Mouse (Mus musculus): ENCODE data around the gene Wdr95. TPM values are rescaled to one million over a fixed set of nuclear protein-coding genes. Genes with fewer than 3 reads are reported as not detected.

Wdr95 gene
- total and polyA plus RNA-seq, 2 experiments = not detected

DNA sequence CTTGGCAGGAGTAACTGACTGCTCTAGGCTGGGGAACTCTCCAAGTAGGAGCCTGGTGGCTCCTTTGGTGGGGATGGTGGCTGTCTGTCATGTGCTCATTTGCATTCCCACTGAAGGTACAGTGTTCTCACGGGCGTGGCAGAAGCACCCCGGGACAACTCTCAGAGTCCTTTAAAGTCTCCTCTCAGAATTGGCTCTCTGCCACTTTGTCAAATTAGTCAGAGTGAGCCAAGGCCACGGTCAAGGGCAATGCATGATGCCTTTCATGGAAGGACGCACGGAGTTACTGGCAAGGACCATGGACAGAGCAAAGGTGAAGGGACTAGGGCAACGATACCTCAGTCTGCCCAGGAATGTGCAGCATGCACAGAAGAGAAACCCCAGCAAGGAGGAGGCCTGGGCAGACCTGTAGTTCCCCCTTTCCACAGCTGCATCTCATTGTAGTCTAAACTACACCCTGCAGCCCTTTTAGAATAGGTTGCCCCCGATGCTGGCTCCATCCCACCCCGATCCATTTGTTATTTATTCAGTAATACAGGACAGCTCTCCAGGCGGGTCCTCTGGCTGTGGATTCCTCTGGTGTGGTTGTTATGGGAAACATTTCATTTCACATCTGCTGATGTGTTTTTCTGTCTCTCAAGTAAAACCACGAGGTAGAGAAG is 40.0 kb upstream of the Wdr95 start:
- H3K4me1 ChIP-seq (ENCODE audit: control insufficient read depth, insufficient read depth, low read length) = no peaks in the 10 kb centered on the region
- H3K27me3 ChIP-seq (ENCODE audit: control insufficient read depth, insufficient read depth, low read length) = no peaks in the 10 kb centered on the region
- no peak overlapping the region for H3K4me3 ChIP-seq (ENCODE audit: insufficient read depth, low read depth, low read length)
- H3K36me3 ChIP-seq (ENCODE audit: control insufficient read depth, insufficient read depth, low read length) = no peaks in the 10 kb centered on the region
- no peak overlapping the region for H3K9ac ChIP-seq (ENCODE audit: low read depth, low read length)
- TF ChIP-seq POLR2A (IDR thresholded peaks at IDR 0.05; ENCODE audit: extremely low read depth, insufficient read depth, low read length) = no peak
- no peak for TF ChIP-seq CTCF (IDR thresholded peaks at IDR 0.05; ENCODE audit: low read depth, low read length)
- WGBS = 48% methylated on average over 11 of the region's 11 CpGs
- no peak for DNase-seq (ENCODE audit: extremely low read depth, low read depth, low spot score)
- no peak overlapping the region for H3K27ac ChIP-seq (replicated peaks; ENCODE audit: insufficient read depth, low read depth, low read length)
- H3K79me2 ChIP-seq (ENCODE audit: control insufficient read depth, insufficient read depth, low read length) = no peaks in the 10 kb centered on the region

DNA sequence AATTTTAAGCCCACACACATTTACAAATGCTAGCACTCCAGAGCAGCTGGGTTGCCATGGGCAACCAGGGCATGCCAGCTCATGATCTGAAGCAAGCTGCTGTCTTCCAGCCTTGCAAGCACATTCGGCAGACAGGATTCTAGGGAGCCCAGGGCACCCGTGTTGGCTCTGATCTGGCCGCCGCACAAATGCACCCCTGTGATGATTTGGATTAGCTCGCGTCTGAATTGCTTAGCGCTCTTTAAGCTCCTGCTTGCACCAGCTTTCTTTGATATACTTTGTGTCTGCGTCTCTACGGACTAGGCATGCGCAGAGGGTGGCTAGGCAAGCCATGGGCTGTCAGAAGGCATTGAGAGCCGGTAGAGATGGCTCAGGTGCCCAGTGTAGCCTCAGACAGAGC is 39.3 kb upstream of the Wdr95 start:
- H3K4me1 ChIP-seq (ENCODE audit: control insufficient read depth, insufficient read depth, low read length) = no peaks in the 10 kb centered on the region
- H3K9ac ChIP-seq (ENCODE audit: low read depth, low read length) = no peak overlapping the region
- no peak overlapping the region for H3K27ac ChIP-seq (replicated peaks; ENCODE audit: insufficient read depth, low read depth, low read length)
- no peaks in the 10 kb centered on the region for H3K79me2 ChIP-seq (ENCODE audit: control insufficient read depth, insufficient read depth, low read length)
- 82% methylated on average over 11 of the region's 11 CpGs for WGBS
- no peak for DNase-seq (ENCODE audit: extremely low read depth, low read depth, low spot score)
- no peaks in the 10 kb centered on the region for H3K27me3 ChIP-seq (ENCODE audit: control insufficient read depth, insufficient read depth, low read length)
- H3K4me3 ChIP-seq (ENCODE audit: insufficient read depth, low read depth, low read length) = no peak overlapping the region
- TF ChIP-seq CTCF (IDR thresholded peaks at IDR 0.05; ENCODE audit: low read depth, low read length) (no peak), POLR2A (IDR thresholded peaks at IDR 0.05; ENCODE audit: extremely low read depth, insufficient read depth, low read length) (no peak)
- H3K36me3 ChIP-seq (ENCODE audit: control insufficient read depth, insufficient read depth, low read length) = no peaks in the 10 kb centered on the region

DNA sequence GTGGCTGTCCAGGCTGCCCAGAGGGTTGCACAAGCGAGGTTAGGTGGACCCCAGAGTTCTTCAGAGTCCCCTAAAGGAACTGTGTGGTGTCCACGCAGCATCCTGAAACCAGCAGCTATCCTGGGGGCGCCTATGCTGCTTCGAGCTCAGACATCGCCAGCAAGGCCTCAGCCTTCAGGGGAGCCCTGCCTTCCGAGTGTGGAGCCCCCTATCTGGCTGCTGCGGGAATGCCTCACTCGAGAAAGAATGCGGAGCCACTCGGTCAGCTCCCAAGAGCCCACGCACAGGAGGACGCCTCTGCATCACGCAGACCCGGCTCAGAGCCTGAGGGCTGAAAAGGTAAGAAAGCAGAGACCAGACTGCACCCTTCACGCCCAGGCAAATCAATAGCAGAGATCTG is 38.2 kb upstream of the Wdr95 start:
- Histone ChIP-seq H3K4me1 (ENCODE audit: control insufficient read depth, insufficient read depth, low read length) (no peaks in the 10 kb centered on the region), H3K27ac (replicated peaks; ENCODE audit: insufficient read depth, low read depth, low read length) (no peak overlapping the region), H3K36me3 (ENCODE audit: control insufficient read depth, insufficient read depth, low read length) (no peaks in the 10 kb centered on the region), H3K4me3 (ENCODE audit: insufficient read depth, low read depth, low read length) (no peak overlapping the region), H3K79me2 (ENCODE audit: control insufficient read depth, insufficient read depth, low read length) (no peaks in the 10 kb centered on the region), H3K9ac (ENCODE audit: low read depth, low read length) (no peak overlapping the region), H3K27me3 (ENCODE audit: control insufficient read depth, insufficient read depth, low read length) (no peaks in the 10 kb centered on the region)
- DNase-seq (ENCODE audit: extremely low read depth, low read depth, low spot score) = no peak
- TF ChIP-seq POLR2A (IDR thresholded peaks at IDR 0.05; ENCODE audit: extremely low read depth, insufficient read depth, low read length) (no peak), CTCF (IDR thresholded peaks at IDR 0.05; ENCODE audit: low read depth, low read length) (no peak)
- 68% methylated on average over 15 of the region's 15 CpGs for WGBS

DNA sequence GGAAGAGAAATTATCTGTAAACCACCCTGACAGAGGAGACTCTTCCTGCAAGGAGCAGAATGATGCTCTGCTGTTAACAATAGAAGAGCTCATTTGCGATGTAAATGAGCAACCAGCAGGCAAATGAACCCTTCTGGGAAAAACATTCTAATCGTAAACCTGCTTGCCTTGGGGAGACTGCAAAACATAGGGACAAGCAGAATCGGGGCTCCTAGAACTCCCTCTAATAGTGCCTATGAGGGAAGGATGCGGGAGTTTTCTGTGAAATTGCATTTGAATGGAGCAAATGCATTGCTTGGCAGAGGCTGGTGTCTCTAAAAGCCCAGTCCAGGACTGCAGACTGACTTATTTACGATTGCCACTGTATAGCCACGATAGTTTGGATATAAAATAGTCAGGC is 32.8 kb upstream of the Wdr95 start:
- no peak for TF ChIP-seq CTCF (IDR thresholded peaks at IDR 0.05; ENCODE audit: low read depth, low read length)
- TF ChIP-seq POLR2A (IDR thresholded peaks at IDR 0.05; ENCODE audit: extremely low read depth, insufficient read depth, low read length) = no peak
- H3K36me3 ChIP-seq (ENCODE audit: control insufficient read depth, insufficient read depth, low read length) = no peaks in the 10 kb centered on the region
- H3K9ac ChIP-seq (ENCODE audit: low read depth, low read length) = no peak overlapping the region
- H3K4me1 ChIP-seq (ENCODE audit: control insufficient read depth, insufficient read depth, low read length) = no peaks in the 10 kb centered on the region
- H3K27me3 ChIP-seq (ENCODE audit: control insufficient read depth, insufficient read depth, low read length) = no peaks in the 10 kb centered on the region
- H3K27ac ChIP-seq (replicated peaks; ENCODE audit: insufficient read depth, low read depth, low read length) = no peak overlapping the region
- H3K4me3 ChIP-seq (ENCODE audit: insufficient read depth, low read depth, low read length) = no peak overlapping the region
- no peaks in the 10 kb centered on the region for H3K79me2 ChIP-seq (ENCODE audit: control insufficient read depth, insufficient read depth, low read length)
- no peak for DNase-seq (ENCODE audit: extremely low read depth, low read depth, low spot score)
- 65% methylated on average over 6 of the region's 6 CpGs for WGBS

DNA sequence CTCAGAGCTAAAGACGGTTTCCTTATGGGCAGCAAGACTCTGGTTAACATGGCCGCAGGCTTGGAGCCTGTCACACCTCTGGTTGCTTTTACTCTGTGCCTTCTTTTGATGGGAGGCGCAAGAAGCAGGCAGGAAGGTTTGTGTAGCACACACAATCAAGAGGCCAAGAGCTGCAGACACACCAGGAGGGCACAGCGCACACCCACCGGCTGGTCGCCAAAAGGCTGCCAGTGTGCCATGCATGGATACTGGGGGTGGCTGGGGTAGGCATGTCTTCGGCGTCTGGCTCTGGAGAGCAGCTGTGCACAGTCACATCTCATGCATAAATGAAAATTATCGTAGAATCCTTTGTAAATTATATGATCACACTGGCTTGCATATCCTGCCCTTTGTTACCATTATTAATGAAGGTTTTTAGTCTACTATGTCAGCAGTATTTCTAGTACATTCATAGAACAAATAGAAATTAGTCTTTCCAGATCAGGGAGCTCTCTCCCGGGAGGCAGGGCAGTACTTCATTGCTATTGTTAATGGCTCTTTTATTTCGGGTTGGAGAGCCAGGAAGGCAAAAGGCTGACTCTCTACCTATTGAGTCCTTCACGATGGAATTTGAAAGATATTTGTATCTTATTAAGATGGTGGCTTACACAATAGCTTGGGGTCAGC is 31.9 kb upstream of the Wdr95 start:
- H3K79me2 ChIP-seq (ENCODE audit: control insufficient read depth, insufficient read depth, low read length) = no peaks in the 10 kb centered on the region
- TF ChIP-seq POLR2A (IDR thresholded peaks at IDR 0.05; ENCODE audit: extremely low read depth, insufficient read depth, low read length) = no peak
- no peak for TF ChIP-seq CTCF (IDR thresholded peaks at IDR 0.05; ENCODE audit: low read depth, low read length)
- no peaks in the 10 kb centered on the region for H3K36me3 ChIP-seq (ENCODE audit: control insufficient read depth, insufficient read depth, low read length)
- no peak overlapping the region for H3K27ac ChIP-seq (replicated peaks; ENCODE audit: insufficient read depth, low read depth, low read length)
- DNase-seq (ENCODE audit: extremely low read depth, low read depth, low spot score) = no peak
- H3K4me1 ChIP-seq (ENCODE audit: control insufficient read depth, insufficient read depth, low read length) = no peaks in the 10 kb centered on the region
- WGBS = 78% methylated on average over 12 of the region's 12 CpGs
- no peak overlapping the region for H3K9ac ChIP-seq (ENCODE audit: low read depth, low read length)
- no peak overlapping the region for H3K4me3 ChIP-seq (ENCODE audit: insufficient read depth, low read depth, low read length)
- H3K27me3 ChIP-seq (ENCODE audit: control insufficient read depth, insufficient read depth, low read length) = no peaks in the 10 kb centered on the region

DNA sequence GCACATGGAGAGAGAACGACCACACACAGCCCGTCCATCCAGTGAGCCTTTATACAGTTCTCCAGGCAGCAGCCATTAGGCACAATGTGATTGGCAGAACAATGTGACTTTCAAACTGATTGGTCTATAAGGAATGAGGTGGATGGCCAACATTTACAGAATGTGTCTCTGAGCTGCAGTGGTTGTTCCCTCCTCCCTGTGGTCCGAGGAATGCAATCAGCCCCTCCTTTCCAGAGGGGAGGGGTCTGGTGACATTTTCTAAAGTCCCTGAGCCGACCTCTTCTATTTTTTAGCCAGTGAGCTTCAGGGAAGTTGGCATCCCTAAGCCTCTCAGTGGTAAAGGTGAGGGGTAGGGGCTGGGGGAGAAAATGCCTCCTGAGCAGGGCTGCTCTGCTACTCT is 28.5 kb upstream of the Wdr95 start:
- Histone ChIP-seq H3K4me3 (ENCODE audit: insufficient read depth, low read depth, low read length) (no peak overlapping the region), H3K27ac (replicated peaks; ENCODE audit: insufficient read depth, low read depth, low read length) (no peak overlapping the region), H3K36me3 (ENCODE audit: control insufficient read depth, insufficient read depth, low read length) (no peaks in the 10 kb centered on the region), H3K79me2 (ENCODE audit: control insufficient read depth, insufficient read depth, low read length) (no peaks in the 10 kb centered on the region), H3K9ac (ENCODE audit: low read depth, low read length) (no peak overlapping the region), H3K27me3 (ENCODE audit: control insufficient read depth, insufficient read depth, low read length) (no peaks in the 10 kb centered on the region), H3K4me1 (ENCODE audit: control insufficient read depth, insufficient read depth, low read length) (no peaks in the 10 kb centered on the region)
- TF ChIP-seq CTCF (IDR thresholded peaks at IDR 0.05; ENCODE audit: low read depth, low read length) (no peak), POLR2A (IDR thresholded peaks at IDR 0.05; ENCODE audit: extremely low read depth, insufficient read depth, low read length) (no peak)
- DNase-seq (ENCODE audit: extremely low read depth, low read depth, low spot score) = no peak
- WGBS = 43% methylated on average over 4 of the region's 4 CpGs

All from liver, adult 2 months (tissue).